Mouse (Mus musculus): ENCODE data around the gene Ehd1. TPM values are rescaled to one million over a fixed set of nuclear protein-coding genes. Genes with fewer than 3 reads are reported as not detected.
"Not testable (repeated sequence)": the region's sequence is repeated elsewhere in the genome, so short reads cannot be mapped to it uniquely, and the experiment has no call there.

Gene Ehd1
- total RNA-seq, 2 experiments from 2014 or later: 97.8 to 114 TPM

DNA sequence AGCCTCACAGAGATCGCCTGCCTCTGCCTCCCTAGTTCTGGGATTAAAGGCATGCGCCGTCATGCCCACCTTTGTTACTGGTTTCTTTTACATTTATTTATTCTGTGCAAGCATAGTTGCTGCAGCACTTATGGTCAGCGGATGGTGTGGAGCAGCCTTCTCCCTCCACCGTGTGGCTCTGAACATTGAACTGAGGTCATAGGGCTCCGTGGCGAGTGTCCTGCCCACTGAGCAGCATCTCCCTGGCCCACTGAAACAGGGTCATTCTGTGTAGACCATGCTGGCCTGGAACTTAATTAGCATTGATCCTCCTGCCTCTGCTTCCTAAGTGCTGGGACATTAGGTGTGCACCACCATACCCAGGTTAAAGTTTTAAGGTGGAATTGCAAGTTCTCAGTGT lies 4.0 kb downstream of the Ehd1 start:
- no peak for DNase-seq

DNA sequence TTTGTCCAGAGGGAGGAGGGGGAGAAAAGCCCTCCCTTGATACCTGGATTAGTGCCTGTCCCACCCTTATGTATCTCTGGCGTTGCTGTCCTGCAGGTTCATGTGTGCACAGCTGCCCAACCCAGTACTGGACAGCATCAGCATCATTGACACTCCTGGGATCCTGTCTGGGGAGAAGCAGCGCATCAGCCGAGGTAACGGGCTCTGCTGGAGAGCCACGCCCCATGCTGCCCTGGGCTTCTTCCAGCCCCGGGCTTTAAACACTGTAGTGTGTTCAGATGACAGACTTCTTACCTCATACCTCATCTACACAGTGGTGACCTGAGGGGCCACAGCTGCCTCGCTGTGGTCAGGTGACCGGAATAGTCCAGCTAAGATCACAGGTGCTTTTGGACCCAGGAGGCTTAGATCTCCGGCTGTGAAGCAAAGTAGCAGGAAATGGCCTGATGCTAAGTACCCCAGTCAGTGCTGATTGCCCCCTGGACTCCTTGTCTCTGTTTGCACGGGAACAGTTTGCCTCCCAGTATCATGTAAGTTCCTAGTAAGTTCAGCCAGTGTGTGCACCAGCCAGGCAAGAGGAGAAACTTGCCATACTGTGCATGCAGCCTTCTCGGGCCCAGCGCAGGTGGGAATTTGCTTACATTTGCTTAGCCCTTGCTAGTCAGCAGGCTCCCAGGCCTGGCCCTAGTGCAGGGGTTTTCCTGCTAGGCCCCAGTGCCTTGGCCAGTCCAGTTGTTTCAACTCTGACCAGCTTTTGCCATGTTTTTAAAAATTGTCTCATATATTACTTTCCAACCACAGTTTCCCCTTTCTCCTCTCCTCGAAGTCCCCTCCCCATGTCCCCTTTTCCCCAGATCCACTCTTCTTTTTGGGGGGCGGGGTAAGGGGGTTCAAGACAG lies 4.8 kb downstream of the Ehd1 start:
- DNase-seq: no peak

DNA sequence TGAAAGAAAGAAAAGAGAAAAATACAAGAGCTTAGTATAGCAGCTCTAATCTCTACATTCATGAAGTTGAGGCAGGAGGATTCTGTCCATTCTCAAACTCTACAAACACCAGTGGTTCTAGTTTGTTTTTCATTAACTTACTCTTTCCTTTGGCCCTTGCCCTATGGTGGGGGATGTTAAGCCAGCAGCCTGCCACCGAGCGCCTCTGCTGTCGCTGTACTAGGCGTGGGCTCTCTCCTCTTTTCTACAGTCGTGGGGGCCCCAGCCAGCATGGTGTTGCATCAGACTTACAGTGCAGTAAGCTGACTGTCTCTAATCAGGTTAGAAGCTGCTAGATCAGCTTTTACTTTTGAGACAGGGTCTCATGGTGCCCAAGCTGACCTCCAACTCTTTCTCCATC lies 6.5 kb downstream of the Ehd1 start:
- DNase-seq: no peak

DNA sequence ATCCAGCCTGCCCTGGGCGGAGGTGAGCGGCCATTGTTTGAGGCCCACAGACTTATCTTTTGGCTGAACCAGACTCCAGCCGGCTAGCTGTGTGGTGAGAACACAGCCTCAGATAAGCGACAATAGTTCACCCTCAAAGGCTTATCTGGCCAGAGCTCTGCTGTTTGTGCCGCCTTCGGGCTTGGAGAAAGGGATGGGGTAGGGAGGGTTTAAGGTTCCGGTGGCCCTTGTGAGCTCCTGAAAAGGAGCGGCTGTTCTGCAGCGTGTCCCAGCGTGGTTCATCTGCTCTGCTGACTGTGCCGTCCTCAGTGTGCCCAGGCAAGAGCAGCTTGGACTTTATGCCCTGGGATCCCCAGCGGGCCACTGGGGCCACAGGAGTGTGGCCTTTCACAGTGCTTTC lies 8.0 kb downstream of the Ehd1 start:
- peak; percentile 49 for DNase-seq

DNA sequence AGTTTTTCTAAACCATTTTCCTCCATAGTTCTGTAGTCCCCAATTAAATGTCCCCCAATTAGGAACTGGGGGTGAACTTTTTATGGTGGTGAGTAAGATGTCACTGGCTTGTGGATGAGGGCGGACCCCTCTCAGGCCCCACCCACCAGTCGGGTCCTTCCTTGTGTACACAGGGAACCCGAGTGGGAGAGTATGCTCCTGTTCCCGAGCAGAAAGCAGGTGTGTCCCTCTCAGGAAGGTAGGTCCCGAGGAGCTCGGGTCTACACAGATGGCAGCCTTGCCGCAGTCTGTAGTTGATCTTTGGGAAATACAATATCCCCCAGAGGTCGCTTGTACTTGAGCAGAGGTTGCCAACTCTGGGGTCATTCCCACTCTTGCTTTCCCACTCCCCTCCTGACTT lies 8.7 kb downstream of the Ehd1 start:
- no peak for DNase-seq

DNA sequence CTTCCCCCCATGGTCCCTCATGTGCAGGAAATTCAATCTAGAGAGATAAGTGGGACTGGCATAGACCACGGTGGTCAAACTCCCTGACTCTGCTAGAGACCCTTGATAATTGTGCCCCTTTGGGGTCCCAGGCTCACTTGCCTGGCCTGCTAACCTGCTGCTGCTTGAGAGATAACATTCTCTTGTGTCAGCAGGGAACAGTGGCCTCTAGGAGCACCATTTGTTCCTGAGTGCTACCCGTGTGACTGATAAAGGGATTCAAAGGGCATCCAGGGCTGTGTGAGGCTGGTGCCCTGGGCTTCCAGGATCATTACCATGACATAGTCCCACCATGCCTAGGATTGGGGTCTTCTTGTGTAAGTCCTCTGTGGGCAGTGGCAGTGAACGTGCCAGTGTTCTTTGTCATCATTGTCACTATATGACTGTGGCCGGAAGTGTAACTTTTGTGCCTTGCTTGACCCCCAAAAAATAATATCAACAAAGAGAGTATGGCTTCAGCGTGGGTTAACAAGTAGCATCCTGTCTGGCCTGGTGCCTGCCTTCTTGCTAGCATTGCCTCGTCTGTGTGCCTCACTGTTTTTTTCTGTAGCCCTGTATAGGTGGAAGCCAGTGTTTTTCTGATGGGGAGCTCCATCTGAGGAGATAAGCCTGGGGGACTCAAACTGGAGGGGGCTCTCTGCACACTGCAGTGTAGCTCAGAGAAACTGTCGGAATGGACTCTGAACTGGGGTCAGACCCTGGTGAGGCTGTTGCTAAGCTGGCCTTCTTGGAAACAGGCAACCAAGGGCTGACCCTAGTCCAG lies 9.3 kb downstream of the Ehd1 start:
- DNase-seq: no peak

DNA sequence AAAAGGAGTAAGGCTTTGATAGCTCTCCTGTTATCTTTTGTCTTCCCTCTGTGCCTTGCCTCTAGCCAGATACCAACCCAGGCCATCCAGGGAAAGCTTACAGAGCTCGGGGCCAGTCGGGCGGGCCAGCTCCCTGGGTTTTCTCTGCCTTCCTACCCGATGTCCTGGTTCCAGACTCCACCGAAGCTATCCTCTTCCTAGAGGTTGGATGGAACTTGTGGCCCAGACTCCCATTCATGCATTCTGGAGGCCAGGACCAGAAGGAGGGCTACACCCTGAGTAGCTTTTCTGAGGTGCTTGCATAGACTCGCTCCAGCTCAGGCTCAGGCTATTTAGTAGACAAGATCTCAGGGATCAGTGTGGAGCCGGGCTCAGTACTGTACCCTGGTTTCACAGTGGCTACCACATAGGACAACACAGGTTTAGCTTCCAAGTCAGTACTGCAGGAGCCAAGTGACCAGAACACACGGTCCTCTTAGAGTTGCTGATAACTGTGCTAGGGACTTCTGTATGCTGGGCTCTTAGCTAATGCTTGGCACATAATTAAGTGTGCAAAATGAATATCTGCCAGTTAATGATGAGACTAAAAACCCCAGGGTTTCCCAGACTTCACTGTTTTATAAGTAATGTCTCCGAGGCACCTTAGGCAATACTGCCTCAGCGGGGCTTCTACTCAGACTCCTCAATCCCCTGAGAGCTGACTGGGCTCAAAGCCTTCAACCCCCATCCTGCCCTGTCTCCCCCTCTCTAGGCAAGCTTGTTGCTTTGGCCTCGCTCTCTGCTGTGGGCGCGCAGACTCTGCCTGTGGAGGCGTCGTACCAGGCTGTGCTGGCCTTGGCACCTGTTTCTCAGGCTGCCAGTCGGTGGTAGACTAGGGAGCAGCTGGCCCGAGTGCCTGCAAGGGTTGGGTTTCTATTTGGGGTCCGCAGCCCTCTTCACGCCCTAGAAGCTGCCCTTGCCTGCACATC lies 10.2 kb downstream of the Ehd1 start:
- peak; percentile 43 for DNase-seq

DNA sequence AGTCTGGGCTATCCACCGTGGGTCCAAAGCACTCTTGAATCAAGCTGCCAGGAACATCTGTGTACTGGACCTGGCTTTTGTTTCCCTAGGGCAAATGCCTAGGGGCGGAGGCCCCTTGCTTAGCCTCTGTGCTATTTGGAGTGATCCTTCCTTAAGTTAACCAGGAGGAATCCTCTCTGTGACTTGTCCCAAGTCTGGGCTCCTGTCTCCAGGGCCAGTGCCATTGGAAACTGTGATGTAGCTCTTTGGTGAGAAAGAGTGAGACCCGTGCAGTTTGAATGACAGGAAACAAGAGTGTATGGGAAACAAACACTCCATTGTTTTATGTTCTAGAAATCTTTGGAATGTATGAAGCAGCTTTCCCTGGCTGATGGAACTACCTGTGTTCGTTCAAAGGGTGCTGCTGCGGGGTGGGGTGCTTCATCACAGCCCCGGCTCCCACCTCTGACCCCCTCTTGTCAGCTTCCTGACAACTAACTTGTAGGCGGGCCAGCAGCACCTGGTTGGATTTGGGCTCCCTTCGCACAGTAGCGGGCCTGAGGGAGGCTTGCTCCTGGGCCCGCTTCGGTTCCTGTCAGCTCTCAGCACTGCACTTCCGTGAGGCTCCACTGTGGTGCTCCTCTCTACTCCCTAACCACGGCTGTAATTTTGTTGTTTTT lies 11.8 kb downstream of the Ehd1 start:
- no peak for DNase-seq

DNA sequence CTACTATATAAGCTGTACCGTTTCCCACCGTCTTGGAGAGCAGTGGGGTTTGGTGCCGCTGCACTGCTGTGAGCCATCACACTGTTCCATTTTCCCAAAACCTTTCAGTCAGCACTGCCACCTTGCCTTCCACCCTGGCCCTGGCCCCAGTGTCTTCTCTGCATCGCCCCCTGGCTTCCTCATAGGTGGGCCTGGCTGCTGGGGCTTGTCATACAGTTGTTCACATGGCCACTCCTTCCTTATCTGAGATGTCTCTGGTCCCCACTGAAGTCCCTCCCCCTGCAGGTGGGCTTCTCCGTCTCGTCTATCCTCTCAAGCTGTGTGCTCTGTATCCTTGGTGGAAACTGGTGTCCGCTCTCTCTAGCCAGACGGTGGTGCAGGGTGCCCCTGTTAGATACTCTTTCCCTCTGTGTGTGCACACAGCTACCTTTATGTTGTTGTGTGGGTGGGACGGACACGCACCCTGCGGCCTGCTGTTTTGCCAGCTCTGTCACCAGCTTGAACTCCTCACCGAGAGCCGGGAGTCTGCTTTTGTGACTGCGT lies 13.2 kb downstream of the Ehd1 start:
- DNase-seq: no peak

DNA sequence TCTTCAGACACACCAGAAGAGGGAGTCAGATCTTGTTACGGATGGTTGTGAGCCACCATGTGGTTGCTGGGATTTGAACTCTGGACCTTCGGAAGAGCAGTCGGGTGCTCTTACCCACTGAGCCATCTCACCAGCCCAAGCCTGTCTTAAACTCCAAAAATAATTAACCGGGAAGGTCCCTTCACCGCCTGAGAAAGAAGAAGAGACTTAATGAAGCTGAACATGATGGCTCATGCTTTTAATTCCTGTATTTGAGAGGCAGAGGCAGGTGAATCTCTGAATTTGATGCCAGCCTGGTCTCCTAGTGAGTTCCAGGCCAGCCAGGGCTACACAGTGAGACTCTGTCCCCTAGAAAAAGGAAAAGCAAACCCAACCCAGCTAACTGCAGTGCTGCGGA lies 14.2 kb downstream of the Ehd1 start:
- DNase-seq: not testable (repeated sequence)

DNA sequence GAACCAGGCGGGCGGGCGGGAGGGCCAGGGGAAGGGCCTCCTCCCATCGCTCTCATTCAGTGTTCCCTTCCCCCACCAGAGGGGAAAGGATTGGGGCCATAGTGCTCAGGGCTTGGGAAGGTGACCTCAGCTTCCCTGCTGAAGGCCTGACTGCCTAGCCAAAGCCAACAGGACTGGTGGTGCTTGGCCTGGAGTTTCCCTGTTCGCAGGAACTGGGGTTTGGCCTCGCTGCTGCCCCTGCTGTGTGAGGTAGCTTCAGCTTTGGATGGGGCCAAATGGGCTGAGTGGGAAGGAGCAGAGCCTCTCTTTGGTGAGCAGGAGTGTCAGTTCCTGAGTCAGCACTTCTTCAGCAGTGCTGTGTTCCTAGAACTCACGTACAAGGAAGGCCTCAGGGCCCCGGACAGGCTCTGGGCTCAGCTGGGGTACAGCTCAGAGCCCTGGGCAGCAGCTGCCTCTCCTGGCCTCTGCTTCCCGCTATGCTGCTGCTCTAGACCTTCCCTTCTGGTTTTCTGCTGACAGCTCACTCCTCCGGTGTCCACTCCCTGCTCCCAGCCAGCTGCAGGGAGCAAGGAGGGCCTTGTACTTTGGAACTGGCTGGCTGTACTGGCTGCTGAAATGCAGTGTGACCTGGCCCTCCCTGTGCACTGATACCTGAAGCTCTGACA lies 14.7 kb downstream of the Ehd1 start:
- DNase-seq: peak; percentile 59

DNA sequence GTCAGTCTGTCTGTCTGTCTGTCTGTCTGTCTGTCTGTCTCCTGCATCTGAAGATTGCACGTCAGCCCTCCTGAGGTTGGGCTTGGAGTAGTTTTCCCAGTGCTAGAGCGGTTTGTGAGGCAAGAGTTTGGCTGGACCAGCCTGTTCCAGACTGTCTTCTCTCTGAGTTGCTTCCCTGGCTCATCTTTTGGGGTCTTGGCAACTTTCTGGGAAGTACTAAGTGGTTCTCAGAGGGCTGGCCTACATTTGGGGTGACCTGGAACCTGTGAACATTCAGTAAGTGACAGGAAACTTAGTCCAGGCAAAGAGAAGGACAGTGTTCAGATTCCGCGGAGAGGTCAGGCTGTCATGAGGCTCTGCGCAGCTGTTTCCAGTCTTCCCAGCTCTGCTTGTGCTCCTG lies 15.7 kb downstream of the Ehd1 start:
- DNase-seq: no peak

DNA sequence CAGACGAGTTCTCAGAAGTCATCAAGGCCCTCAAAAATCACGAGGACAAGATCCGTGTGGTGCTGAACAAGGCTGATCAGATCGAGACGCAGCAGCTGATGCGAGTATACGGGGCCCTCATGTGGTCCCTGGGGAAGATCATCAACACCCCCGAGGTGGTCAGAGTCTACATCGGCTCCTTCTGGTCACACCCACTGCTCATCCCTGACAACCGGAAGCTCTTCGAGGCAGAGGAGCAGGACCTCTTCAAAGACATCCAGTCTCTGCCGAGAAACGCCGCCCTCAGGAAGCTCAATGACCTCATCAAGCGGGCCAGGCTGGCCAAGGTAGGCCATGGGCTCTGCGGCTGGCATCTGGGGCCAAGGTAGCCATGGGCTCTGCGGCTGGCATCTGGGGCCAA lies 17.8 kb downstream of the Ehd1 start:
- DNase-seq: no peak

DNA sequence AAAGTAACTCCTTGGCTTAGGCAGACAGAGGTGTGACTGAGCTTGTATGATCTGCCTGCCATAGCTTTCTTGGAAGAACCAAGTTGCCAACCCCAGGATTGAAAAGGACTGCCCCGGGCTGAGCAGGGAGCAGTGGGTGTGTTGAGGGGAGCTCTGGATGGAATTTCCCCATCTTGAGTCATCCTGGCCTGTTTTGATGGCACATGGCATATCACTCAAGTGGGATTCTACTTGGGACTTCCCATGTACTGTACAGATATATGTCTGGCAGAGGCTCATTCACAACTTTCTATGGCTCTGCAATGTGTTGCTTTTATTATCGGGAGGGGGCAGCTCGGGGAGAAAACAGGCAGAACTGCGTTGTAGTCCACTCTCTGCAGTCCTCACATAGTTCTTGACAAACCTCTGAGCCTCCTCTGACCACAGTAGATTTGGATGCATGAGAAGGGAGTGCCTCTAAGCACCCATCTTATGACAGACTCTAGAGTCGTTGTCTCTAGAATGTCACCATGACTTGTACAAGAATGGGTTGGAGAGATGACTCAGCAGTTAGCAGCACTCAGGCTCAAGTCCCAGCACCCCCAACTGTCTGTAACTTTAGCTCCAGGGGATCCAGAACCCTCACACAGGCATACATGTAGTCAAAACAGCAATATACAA lies 20.2 kb downstream of the Ehd1 start:
- DNase-seq: no peak

DNA sequence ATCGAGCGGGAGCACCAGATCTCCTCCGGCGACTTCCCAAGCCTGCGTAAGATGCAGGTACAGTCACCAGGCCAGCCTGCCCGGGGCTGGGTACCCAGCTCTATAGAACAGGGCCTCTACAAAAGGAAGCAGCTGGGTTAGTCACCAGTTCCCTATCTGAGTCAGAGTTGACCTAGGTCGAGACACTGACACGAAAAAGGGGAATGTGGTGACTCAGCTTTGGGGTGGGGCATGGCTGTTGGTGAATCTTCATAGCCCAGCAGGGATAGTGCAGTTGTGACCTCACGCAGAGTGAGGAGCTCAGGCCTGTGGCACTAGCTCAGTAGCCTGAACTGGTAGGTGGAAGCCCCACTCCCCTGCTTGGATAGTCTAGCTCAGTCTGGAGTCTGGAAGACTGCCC lies 21.1 kb downstream of the Ehd1 start:
- no peak for DNase-seq

DNA sequence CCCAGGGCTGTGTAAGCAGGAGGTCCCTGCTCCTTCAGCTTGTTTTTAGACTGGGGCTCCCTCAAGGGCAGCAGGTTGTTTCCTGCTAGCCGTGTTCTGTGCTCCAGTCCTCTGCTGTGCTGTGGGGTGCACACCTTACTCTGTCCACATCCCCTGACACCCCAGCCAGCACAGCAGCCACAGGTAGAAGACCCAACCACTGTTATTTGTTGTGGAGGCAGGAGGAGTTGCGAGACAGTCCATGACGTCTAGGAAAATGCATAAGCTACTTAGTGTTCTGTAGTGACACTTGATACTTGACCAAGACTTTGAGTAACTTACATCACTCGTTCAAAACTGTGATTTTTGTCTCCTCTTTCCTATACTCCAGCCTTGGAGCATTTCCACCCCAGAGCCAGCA lies 22.5 kb downstream of the Ehd1 start:
- DNase-seq: no peak

DNA sequence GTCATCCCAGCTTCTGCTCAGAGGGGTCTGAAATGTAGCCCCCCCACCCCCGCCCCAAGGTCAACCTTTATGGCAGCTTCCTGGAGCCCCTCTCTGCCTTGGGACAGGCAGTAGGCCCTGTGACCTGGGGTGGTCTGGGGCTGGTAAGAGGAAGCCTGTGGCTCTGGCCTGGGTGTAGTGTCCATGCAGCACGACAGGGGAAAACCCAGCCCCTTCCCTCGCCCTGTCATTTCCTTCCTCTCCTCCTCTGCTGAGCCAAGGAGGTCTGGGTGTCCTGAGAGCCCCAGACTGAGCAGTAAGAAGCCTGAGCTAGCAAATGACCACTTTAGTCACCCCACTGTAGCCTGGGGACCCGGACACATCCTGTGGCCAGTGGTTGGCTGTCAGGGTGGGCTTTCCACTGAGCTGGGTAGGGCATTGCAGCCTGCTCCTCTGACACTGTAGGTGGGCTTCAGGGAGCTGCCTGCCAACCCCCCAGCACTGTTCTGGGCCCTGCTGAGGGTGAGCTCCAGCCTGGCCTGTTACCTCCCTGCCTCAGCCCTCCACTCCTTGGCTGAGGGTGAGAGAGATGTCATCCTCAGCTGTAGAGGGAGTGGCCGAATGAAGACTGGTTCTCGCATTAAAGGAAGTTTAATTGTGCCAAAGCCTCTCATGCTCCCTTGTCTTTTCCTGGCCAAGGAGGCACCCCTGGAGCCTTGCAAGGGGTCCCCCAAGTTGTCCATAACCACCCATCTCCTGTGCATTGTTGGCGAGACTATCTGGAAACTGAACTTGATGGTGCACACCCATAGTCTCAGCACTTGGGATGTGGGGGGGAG lies 23.1 kb downstream of the Ehd1 start:
- no peak for DNase-seq

DNA sequence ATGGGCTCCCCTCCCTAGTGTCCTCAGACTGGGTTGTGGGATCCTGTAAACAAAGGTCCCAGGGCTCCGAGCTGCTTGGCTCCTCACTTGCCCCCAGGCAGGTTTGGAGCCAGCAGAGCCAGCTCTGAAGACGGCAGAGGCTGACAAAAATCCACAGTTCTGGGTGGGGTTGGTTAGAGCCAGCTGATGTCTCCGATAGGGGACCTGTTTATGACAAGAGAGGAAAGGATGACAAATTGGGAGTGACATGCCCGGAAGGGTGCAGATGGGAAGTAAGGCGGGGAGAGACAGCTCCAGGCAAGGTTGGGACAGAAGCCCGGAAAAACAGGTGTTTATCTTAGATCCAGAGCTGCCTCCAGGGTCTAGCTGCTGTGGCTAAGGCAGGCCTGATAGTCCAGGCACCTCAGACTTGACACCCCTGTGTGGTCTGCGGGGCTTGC lies 23.9 kb downstream of the Ehd1 start:
- peak; percentile 53 for DNase-seq

DNA sequence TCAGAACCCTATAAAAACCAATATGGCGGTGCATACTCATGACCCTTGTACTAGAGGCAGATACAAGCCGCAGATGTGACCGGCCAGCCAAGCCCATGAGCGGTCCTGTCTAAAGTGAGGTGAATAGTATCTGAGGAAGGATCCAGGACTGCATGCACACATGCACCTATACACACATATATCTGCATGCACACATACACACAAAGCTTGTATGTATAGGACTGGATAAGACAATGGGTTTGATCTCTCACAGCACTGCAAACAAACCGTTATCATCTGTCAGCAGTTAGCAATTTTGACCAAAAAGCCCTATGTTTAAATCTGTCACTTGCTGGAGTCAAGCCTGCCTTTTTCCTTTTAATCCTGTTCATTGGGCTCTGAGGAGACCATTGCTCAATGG lies 25.6 kb downstream of the Ehd1 start:
- DNase-seq: no peak

DNA sequence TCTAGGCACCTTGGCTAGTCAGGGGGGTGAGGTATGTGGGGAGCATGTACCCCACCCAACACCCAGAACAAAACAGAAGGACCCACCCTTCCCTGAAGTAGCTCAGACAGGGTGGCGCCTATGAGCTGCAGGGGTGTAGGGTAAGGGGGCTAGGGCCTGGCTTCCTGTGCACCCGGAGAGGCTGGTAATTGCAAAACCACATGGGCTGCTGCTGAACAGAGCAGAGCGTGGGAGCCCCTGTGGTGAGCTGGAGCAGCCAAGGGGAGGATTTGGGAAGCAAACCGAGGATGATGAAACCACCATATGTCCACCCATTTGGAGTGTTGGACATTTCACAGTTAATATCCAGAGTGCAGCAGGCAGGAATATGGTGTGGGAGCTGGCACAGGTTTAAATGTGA lies 26.0 kb downstream of the Ehd1 start:
- DNase-seq: peak; percentile 71

All from heart, postnatal 4 days (tissue).